8 mouse cellular contexts compared by ENCODE assay signal in the genomic region with DNA sequence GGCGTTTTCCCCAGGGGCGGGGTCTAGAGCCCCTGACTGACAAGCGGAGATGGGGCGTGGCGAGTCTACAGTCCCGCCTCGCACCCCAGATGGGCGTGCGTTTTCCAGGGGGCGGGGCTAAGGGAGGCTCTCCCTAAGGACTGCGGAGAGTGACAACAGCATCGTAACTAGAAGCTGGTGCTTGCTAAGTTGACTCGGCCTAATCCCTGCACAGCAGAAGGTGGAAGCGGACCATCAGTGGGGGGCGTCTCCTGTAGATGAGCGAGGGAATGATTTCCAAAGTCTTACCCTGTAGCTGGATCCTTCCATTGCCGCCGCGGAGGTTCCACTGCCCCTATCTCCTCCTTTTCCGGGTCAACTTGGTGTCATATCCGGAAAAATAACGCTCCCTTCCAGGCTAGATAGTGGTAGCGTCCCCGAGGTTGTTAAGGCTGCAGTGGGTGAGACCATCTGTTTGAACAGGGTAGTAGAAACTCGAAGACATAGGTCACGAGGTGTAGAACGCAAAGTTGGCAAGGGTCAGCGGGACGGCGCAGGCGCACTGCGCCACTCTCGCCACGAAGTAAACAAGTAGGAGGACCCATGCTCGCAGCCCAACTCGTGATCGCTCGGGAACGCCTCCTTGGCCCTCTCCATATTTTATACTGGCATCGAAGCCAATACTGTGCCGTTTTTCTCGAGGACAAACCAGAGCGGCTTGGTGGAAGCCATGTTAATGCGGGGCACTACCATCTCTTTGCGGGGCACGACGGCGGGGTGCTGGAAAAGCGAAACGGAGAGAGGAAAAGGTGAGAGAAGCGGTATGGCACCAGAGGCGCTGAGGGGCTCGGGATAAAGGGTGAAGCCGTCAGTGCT. TPM values are rescaled to one million over a fixed set of nuclear protein-coding genes. Genes with fewer than 3 reads are reported as not detected.
A peak's percentile ranks its signal among the peaks of the same experiment; 100 is the strongest.
DNase-seq lines count a peak whose midpoint lies in the region; ATAC-seq lines count a peak whose summit lies in the region.

A gene (plus strand): TSS at position 431 of the 855 bp plus-strand sequence.
A gene (minus strand): TSS at position 519 of the 855 bp plus-strand sequence.

- H3K36me3 ChIP-seq in hindbrain, embryonic 11.5 days (ENCODE audit: control insufficient read depth, insufficient read depth, low read length) = peaks cover 9% of the 10 kb centered on the region

- peaks cover 2% of the 10 kb centered on the region; the same call in 1 of the 2 replicates for H3K4me1 ChIP-seq in hindbrain, embryonic 11.5 days (replicated peaks; ENCODE audit: control insufficient read depth, insufficient read depth, low read length)

- DNase-seq in Muller cell, postnatal 12 days (ENCODE audit: inconsistent ontology term) = peak; percentile 100
- DNase-seq in cerebellum, adult 9-11 months = peak; percentile 100
- DNase-seq in frontal cortex, adult 2 months (ENCODE audit: extremely low spot score in 1 of 2, low spot score in 1 of 2) = peak; percentile 100
- peak; percentile 96 for DNase-seq in hindbrain, embryonic 11.5 days (ENCODE audit: low spot score)
- DNase-seq in layer of hippocampus, postnatal 10 days (ENCODE audit: low spot score in 2 of 2) = peak; percentile 99 to 100
- DNase-seq in lung, postnatal 10 days = peak; percentile 100
- peak; percentile 98 for DNase-seq in ovary, postnatal 36 days (ENCODE audit: low spot score)
- peak; percentile 98 for DNase-seq in thymus, postnatal 25 days

- WGBS in hindbrain, embryonic 11.5 days = under 1% methylated on average over 54 of the region's 54 CpGs

- peak within 1 kb of the TSS; percentile 83 for H3K4me3 ChIP-seq in hindbrain, embryonic 11.5 days (ENCODE audit: low read depth, low read length)

- H3K9me3 ChIP-seq in hindbrain, embryonic 11.5 days (ENCODE audit: control insufficient read depth, low read length) = no peaks in the 10 kb centered on the region

- H3K4me2 ChIP-seq in hindbrain, embryonic 11.5 days (replicated peaks; ENCODE audit: low read depth, low read length) = peak within 1 kb of the TSS; percentile 84

- peak; percentile 86 for ATAC-seq in hindbrain, embryonic 11.5 days (ENCODE audit: low FRiP score)

- no peaks in the 10 kb centered on the region for H3K27me3 ChIP-seq in hindbrain, embryonic 11.5 days (ENCODE audit: control insufficient read depth, insufficient read depth, low read length)

- H3K27ac ChIP-seq in hindbrain, embryonic 11.5 days (ENCODE audit: low read depth, low read length) = peak within 1 kb of the TSS; percentile 88

- peak within 1 kb of the TSS; percentile 76 for H3K9ac ChIP-seq in hindbrain, embryonic 11.5 days (ENCODE audit: low read depth, low read length)

RNA-seq across cellular contexts. Expression of the first gene that starts in this region (rescaled TPM):
- polyA plus RNA-seq in frontal cortex, adult 2 months (2012; rRNA removed) = 87.0 and 108 TPM in 2 replicates
- 31.7 and 38.0 TPM in 2 replicates for polyA plus RNA-seq in hindbrain, embryonic 11.5 days (2014; fragmentation: Nextera tagmentation; extraction: Ambion mirVana)
- total RNA-seq in layer of hippocampus, postnatal 10 days (2021) = 10 to 100 TPM; 85.8 to 95.5 TPM

RNA-seq across cellular contexts. Expression of the second gene that starts in this region (rescaled TPM):
- polyA plus RNA-seq in frontal cortex, adult 2 months (2012; rRNA removed) = 84.3 and 106 TPM in 2 replicates
- polyA plus RNA-seq in hindbrain, embryonic 11.5 days (2014; fragmentation: Nextera tagmentation; extraction: Ambion mirVana) = 60.9 and 65.5 TPM in 2 replicates
- 10 to 100 TPM; 41.2 to 53.3 TPM for total RNA-seq in layer of hippocampus, postnatal 10 days (2021)

Comparison
In these comparisons a context has a peak if more than half of its experiments do, and no peak if none do; other contexts are left out.
1. Peak in every context shown above with its lines: DNase-seq, ATAC-seq, H3K4me3 ChIP-seq and H3K27ac ChIP-seq.